Mouse (Mus musculus) lung, embryonic 16.5 days (tissue): ENCODE data around the gene Akip1. TPM values are rescaled to one million over a fixed set of nuclear protein-coding genes. Genes with fewer than 3 reads are reported as not detected.

ENCODE experiments used
- ATAC-seq: fragments of 200-750 bp; cut with Nextera tagmentation; 2 replicates; pipeline ENCODE4 v1.8.0; 2017; ENCODE audit warnings: low read depth, mild to moderate bottlenecking, moderate library complexity
- H3K27ac ChIP-seq: fragments of 300-500 bp; sonication (generic); 2 replicates; pipeline ENCODE4 v1.5.1; 2014; ENCODE audit warnings: mild to moderate bottlenecking, control low read depth, low read length
- H3K27me3 ChIP-seq: fragments of 300-500 bp; sonication (generic); 2 replicates; pipeline ENCODE4 v1.6.1; 2014; ENCODE audit warnings: low read depth, low read length, mixed read lengths; ENCODE audit not compliant: control insufficient read depth, insufficient read depth
- H3K36me3 ChIP-seq: fragments of 300-500 bp; sonication (generic); 2 replicates; pipeline ENCODE4 v1.6.1; 2014; ENCODE audit warnings: low read length; ENCODE audit not compliant: control insufficient read depth, insufficient read depth
- H3K4me1 ChIP-seq: fragments of 300-500 bp; sonication (generic); replicated peaks from 2 replicates; pipeline ENCODE4 v1.6.1; 2014; ENCODE audit warnings: low read length, mixed read lengths; ENCODE audit not compliant: control insufficient read depth, insufficient read depth
- H3K4me2 ChIP-seq: fragments of 300-500 bp; sonication (generic); 2 replicates; pipeline ENCODE4 v1.6.1; 2014; ENCODE audit warnings: low read depth, low read length, control low read depth
- H3K4me3 ChIP-seq: fragments of 300-500 bp; sonication (generic); 2 replicates; pipeline ENCODE4 v1.5.1; 2014; ENCODE audit warnings: mild to moderate bottlenecking, low read length, control low read depth
- H3K9ac ChIP-seq: fragments of 300-500 bp; sonication (generic); 2 replicates; pipeline ENCODE4 v1.6.1; 2014; ENCODE audit warnings: low read length, control low read depth
- H3K9me3 ChIP-seq: fragments of 300-500 bp; sonication (generic); 2 replicates; pipeline ENCODE4 v1.6.1; 2016; ENCODE audit warnings: low read length; ENCODE audit not compliant: control insufficient read depth
- WGBS: fragments of 180-500 bp; shearing (Covaris S2); extraction: QIAGEN DNeasy Blood & Tissue Kit; methylation state at CpG from one replicate; pipeline ENCODE4 v1.1.7; 2014; 5-methylcytosine and 5-hydroxymethylcytosine counted together
- polyA plus RNA-seq: library from polyadenylated mRNA; unstranded; fragments of >200 nt; fragmentation: Nextera tagmentation; extraction: Ambion mirVana; gene quantifications from 2 replicates; pipeline ENCODE4 v1.2.1, GENCODE M21; 2015

Akip1 gene
- polyA plus RNA-seq, 1 experiment from 2014 or later: 44.0 TPM

DNA sequence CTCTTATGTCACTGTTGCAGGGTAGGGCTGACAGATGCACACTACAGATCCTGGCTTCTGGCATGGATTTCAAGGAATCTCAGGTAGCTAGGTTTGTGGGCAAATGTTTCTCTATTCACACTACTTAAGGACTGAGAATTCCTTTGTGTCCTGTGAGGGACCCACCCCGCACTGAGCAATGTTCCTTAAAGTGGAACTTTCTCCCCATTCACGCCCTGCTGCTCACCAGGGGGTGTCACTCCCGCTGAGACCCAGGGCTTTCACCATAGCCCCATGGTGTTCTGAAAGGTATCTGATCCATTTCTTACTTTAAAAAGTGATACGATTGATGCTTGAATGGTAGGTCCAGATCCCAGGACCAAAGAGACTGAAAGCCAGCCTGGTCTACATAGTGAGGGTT is 769 bp upstream of the Akip1 start:
- Histone ChIP-seq H3K9me3 (no peaks in the 10 kb centered on the region; the same call in 1 of the 2 replicates), H3K4me1 (peaks cover 11% of the 10 kb centered on the region), H3K36me3 (no peaks in the 10 kb centered on the region), H3K4me2 (peak overlapping the region; percentile 79), H3K4me3 (peak overlapping the region; percentile 62), H3K27ac (no peak overlapping the region), H3K27me3 (no peaks in the 10 kb centered on the region), H3K9ac (no peak overlapping the region; the same call in 1 of the 2 replicates)
- ATAC-seq: no peak
- 49% methylated on average over 4 of the region's 4 CpGs for WGBS

DNA sequence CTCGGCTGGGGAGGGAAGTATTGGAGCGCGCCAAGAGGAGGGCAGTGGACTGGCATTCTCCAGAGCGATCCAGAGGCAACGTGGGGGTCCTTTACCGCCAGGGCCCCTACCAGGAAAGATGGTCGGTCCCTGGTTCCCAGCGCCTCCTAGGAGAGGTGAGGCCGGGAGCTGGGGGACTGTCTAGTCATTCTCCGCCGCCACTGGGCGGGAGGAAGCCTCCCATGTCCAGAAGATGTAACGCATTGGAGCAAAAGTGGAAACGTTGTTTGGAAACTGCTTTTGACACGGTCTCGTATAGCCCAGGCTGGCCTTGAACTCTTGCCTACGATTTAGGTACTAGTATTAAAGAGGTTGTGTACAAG is 507 bp downstream of the Akip1 start:
- WGBS: 1% methylated on average over 17 of the region's 17 CpGs
- H3K36me3 ChIP-seq: no peaks in the 10 kb centered on the region
- H3K4me1 ChIP-seq: peaks cover 19% of the 10 kb centered on the region
- H3K9ac ChIP-seq: peak overlapping the region; percentile 76
- H3K27me3 ChIP-seq: no peaks in the 10 kb centered on the region
- peak overlapping the region; percentile 76 for H3K27ac ChIP-seq
- H3K4me3 ChIP-seq: peak overlapping the region; percentile 62
- ATAC-seq: no peak
- peak overlapping the region; percentile 79 for H3K4me2 ChIP-seq
- H3K9me3 ChIP-seq: no peaks in the 10 kb centered on the region; the same call in 1 of the 2 replicates

DNA sequence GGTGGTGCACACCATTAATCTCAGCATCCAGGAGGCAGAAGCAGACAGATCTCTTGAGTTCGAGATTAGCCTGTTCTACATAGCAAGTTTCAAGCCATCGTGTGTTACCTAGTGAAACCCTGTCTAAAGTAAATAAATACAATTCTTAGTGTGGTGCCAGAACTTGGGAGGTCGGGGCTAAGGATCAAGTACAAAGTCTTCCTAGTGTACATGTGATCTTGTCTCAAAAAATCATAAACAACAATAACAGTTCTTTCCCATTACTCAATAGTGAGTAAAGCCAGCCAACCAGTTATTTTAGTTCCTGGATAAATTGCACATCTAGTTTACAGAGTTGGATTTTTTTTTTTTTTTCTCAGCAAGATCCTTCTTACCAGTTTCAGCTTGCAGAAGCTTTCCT is 971 bp downstream of the Akip1 start:
- H3K36me3 ChIP-seq: no peaks in the 10 kb centered on the region
- H3K27me3 ChIP-seq: no peaks in the 10 kb centered on the region
- H3K4me1 ChIP-seq: peaks cover 19% of the 10 kb centered on the region
- no peak overlapping the region for H3K9ac ChIP-seq
- H3K27ac ChIP-seq: peak overlapping the region; percentile 76; the same call in 1 of the 2 replicates
- peak overlapping the region; percentile 79 for H3K4me2 ChIP-seq
- ATAC-seq: no peak
- H3K4me3 ChIP-seq: peak overlapping the region; percentile 62
- WGBS: 26% methylated on average over 3 of the region's 3 CpGs
- no peaks in the 10 kb centered on the region; the same call in 1 of the 2 replicates for H3K9me3 ChIP-seq

DNA sequence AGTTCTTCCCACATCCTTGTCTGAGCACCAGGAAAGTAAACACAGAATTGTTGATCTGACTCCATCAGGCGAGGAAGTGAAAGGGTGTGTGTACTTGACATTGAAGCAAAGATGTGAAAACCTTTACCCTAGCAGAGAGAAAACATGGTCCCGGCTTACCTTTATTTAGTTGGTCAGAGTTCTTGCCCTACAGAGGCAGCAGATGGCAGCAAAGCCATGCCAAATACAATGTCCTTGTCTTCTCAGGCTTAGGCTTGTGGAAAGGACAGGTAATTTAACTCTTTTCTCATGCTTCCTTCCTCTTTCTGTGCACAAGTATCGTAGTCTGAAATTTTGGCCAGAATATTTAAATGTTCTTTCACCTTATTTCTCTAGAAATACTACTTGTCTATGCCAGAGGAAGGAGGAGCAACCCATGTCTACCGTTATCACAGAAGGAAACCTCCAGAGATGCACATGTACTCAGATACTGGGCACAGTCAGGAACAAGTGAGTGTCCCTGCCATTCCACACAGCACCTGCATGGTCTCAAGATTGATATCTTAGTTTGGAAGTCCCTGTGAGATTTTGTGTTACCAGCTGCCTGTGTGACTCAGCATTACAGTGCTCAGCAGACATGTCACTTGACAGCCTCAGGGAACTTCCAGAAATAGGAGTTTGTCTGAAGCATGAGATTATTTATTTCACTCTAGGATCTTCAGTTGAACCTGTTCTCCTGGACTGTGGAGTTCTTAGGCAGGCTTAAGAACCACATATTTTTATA is 3.7 kb downstream of the Akip1 start:
- Histone ChIP-seq H3K9ac (no peak overlapping the region), H3K4me3 (no peak overlapping the region), H3K27me3 (no peaks in the 10 kb centered on the region), H3K36me3 (peaks cover 6% of the 10 kb centered on the region; the same call in 1 of the 2 replicates), H3K27ac (no peak overlapping the region), H3K4me2 (no peak overlapping the region), H3K9me3 (no peaks in the 10 kb centered on the region), H3K4me1 (peaks cover 22% of the 10 kb centered on the region)
- no peak for ATAC-seq
- 31% methylated on average over 4 of the region's 4 CpGs for WGBS

DNA sequence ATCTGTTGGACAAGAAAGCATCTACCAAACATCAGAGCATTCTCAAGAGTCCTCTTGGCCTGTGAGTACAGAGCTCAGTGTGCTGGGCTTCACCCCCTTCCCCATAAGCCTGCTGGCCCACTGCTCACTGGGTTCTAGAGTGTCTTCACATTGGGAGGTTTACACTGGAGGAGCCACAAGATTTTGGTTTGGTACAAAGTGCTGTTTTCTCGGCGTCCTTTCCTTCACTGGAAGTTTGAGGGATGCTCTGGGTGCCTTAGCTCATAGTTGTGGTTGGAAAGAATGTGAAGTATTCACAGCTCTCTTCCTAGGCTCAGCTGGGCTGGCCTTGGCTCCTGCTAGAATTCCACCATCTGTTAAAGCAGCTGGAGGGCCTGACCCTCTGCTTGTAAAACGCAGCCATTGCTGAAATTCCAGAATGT is 5.5 kb downstream of the Akip1 start:
- Histone ChIP-seq H3K4me3 (no peak overlapping the region), H3K9me3 (no peaks in the 10 kb centered on the region), H3K9ac (no peak overlapping the region), H3K4me1 (peaks cover 22% of the 10 kb centered on the region), H3K27ac (peak overlapping the region; percentile 89), H3K36me3 (peaks cover 8% of the 10 kb centered on the region; the same call in 1 of the 2 replicates), H3K4me2 (no peak overlapping the region), H3K27me3 (no peaks in the 10 kb centered on the region)
- whole genome bisulfite sequencing: 16% methylated on average over 3 of the region's 3 CpGs
- peak; percentile 92 for ATAC-seq

DNA sequence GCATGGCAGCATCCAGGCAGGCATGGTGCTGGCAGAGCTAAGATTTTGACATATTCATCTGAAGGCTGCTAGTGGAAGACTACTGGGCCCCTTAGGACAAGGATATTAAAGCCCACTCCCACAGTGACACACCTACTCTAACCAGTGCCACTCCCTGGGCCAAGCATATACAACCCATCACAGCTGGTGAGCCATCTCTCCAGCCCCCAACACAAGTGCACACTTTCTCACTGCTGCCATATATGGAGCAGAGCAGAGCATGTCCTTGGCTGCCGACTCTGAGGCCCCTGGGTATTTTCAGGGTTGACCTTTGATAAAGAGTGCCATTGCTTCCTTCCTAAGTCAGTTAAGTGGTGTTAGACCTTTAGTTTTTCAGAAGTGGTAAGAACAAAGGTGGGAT is 6.6 kb downstream of the Akip1 start:
- no peak overlapping the region for H3K9ac ChIP-seq
- peaks cover 8% of the 10 kb centered on the region; the same call in 1 of the 2 replicates for H3K36me3 ChIP-seq
- WGBS: 47% methylated on average over 1 of the region's 1 CpGs
- no peaks in the 10 kb centered on the region for H3K9me3 ChIP-seq
- no peak overlapping the region for H3K4me2 ChIP-seq
- H3K27ac ChIP-seq: peak overlapping the region; percentile 58
- H3K27me3 ChIP-seq: no peaks in the 10 kb centered on the region
- no peak overlapping the region for H3K4me3 ChIP-seq
- peaks cover 15% of the 10 kb centered on the region for H3K4me1 ChIP-seq
- ATAC-seq: no peak

DNA sequence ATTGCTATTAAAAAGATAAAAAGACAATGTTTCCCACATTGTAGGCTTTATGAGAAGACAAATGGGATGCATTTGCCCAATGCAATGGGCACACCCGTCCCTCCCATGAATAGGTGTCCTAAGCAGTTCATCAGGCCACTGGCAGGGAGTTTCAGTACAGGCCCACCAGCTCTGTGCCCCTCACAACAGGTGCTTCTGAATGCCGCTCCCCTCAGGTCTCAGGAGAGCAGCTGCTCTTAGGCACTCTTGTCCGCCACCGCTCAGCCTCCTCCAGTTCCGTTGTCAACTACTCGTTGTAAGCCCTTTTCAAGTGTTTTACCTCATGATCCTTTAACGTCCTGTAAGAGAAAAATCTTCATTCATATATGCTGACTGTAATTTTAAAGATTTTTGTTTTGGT is 8.7 kb downstream of the Akip1 start:
- 78% methylated on average over 7 of the region's 7 CpGs for WGBS
- no peak for ATAC-seq
- Histone ChIP-seq H3K27ac (no peak overlapping the region), H3K4me3 (no peak overlapping the region), H3K36me3 (peaks cover 8% of the 10 kb centered on the region; the same call in 1 of the 2 replicates), H3K4me2 (no peak overlapping the region), H3K9me3 (no peaks in the 10 kb centered on the region), H3K9ac (no peak overlapping the region), H3K27me3 (no peaks in the 10 kb centered on the region), H3K4me1 (peaks cover 12% of the 10 kb centered on the region)

DNA sequence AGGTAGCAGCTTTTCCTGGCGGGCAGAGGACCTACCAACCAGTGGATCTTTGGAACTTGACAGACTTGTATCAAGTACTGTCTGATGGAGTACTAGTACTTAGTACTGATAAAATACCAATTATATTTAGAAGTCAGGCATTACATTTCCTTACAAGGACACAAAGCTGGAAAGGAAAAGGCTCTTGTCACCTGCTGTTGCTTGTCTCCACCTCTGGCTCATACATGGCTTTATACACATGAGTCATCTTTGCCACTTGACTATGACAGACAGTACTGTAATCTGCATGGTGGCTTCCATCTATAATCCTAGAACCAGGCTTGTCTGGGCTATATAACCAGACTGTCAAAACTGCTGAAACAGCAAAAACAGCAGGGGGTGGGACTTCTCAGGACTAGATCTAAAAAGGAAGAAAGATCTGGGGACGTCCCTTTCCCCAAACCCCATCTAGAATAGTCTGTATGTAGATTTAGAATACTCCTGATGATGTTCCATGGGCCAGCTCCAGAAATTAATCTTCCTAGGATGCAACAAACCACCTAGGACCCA is 10.0 kb downstream of the Akip1 start:
- Histone ChIP-seq H3K9me3 (no peaks in the 10 kb centered on the region), H3K27ac (no peak overlapping the region), H3K27me3 (no peaks in the 10 kb centered on the region), H3K4me3 (no peak overlapping the region), H3K4me1 (peaks cover 6% of the 10 kb centered on the region), H3K4me2 (no peak overlapping the region), H3K9ac (no peak overlapping the region), H3K36me3 (peaks cover 8% of the 10 kb centered on the region; the same call in 1 of the 2 replicates)
- WGBS: 90% methylated on average over 2 of the region's 2 CpGs
- no peak for ATAC-seq

DNA sequence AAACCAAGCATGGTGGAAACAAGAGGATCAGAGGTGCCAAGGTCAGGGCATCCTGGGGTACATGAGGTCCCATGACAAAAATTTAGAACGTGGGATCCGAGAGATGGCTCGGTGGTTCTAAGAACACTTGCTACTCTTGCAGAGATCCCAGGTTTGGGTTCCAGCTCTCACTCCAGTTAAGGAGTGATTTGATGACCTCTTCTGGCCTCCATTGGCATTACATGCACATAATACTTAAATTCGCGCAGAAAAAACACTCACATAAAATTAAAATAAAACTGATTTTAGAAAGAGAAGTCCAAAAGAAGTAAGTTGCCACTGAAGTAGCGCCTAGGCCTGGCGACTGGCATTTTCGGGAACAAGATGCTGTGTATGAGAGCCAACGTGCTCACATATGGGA is 15.8 kb downstream of the Akip1 start:
- no peaks in the 10 kb centered on the region for H3K4me1 ChIP-seq
- peaks cover 3% of the 10 kb centered on the region; the same call in 1 of the 2 replicates for H3K9me3 ChIP-seq
- ATAC-seq: 0 out of 2 replicates have a peak, but pooled peaks have one; percentile 20
- H3K27ac ChIP-seq: no peak overlapping the region
- no peaks in the 10 kb centered on the region for H3K27me3 ChIP-seq
- no peak overlapping the region for H3K9ac ChIP-seq
- no peaks in the 10 kb centered on the region for H3K36me3 ChIP-seq
- no peak overlapping the region for H3K4me3 ChIP-seq
- no peak overlapping the region for H3K4me2 ChIP-seq
- 58% methylated on average over 9 of the region's 9 CpGs for WGBS
